Mouse (Mus musculus): ENCODE measurements around the gene Sarnp.
"Not testable (repeated sequence)": the region's sequence is repeated elsewhere in the genome, so short reads cannot be mapped to it uniquely, and the experiment has no call there.

Gene Sarnp

GRCm38 (mm10) chr10:128820217-128820616 is 3.1 kb downstream of the Sarnp start:
- DNase-seq (ENCODE audit: low read depth, low spot score), result no peak

- DNase-seq (ENCODE audit: low read depth, low spot score), result peak; percentile 99
Observed at GRCm38 (mm10) chr10:128821358-128822056, 4.4 kb downstream of the Sarnp start, which contains the start of gene Ormdl2. Gene Ormdl2 (minus strand): TSS chr10:128821645.

DNA sequence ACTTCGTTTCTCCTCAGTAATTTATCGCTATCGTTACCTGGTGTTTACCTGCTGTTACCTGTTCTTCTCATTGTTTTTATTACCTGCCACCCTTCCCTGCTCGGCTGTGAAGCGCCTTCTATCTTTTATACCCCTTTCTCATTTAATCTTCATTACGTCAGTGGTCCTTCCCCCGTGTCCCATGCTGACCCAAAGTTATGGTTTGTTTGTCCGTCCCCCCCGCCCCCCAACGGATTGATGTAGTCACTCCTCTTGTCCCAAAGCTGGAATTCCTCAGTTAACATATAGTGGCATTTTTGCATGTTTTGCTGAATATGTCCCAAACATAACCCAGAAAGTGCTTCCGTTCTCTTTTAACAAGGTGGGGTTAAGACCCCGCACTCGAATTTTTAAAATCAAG is 5.0 kb downstream of the Sarnp start:
- DNase-seq (ENCODE audit: low read depth, low spot score), result peak; percentile 22

DNA sequence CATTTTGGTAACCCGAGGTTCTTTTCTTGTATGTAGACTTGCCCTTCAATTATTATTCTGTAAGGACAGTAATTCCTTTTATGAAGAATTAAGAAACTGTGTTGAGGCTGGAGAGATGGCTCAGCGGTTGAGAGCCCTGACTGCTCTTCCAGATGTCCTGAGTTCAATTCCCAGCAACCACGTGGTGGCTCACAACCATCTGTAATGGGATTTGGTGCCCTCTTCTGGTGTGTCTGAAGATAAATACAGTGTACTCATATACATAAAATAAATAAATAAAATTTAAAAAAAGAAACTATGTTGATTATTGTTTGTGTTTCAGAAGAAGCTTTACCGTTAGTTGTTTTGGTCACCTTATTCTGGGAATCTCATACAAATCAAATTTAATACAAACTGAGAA is 6.0 kb downstream of the Sarnp start:
- not testable (repeated sequence) for DNase-seq (ENCODE audit: low read depth, low spot score)

DNA sequence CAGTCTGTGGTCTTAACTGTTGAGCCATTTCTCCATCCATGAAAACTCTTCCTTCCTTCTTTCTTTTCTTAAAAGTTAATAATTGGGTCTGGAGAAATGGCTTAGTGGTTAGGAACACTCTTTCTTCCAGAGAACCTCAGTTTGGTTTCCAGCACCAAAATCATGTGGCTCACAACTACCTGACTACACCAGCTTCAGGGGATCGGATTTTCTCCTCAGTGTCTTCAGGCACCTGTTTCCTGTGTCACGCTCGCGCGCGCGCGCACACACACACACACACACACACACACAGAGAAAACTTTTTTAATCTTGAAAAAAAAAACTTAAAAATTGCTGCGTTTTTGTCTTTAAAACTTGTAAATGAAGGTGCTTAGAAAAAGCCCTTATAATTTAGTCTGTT is 6.7 kb downstream of the Sarnp start:
- no peak for DNase-seq (ENCODE audit: low read depth, low spot score)

DNA sequence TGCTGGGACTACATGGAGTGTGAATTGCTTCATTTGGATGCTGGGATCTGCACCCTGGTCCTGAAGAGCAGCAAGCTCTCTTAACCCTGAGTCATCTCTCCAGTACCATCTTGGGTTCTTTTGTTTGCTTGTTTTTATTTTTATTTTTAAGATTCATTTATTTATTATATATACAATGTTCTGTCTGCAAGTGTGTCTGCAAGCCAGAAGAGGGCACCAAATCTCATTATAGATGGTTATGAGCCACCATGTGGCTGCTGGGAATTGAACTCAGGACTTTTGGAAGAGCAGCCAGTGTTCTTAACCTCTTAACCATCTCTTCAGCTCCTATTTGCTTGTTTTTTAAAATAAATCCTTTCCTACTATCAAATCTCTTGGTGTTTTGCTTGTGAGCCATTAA is 20.3 kb downstream of the Sarnp start:
- DNase-seq (ENCODE audit: low read depth, low spot score), result no peak

DNA sequence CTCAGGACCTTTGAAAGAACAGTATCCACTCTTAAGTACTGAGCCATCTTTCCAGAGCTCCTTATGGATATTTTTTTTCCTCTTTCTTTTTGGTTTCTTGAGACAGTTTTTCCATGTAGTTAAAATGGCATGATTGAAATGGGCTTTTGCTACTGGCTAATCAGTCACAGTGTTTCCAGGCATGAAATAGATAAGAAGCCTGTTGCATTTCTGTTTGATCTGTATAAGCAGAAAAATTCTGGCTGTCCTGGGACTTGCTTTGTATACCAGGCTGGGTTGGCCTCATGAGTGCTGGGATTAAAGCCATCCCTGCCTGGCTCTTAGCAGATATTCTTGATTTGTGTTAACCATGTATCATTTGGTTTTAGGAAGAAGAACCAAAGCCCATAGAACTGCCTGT is 22.3 kb downstream of the Sarnp start:
- DNase-seq (ENCODE audit: low read depth, low spot score), result no peak

- DNase-seq (ENCODE audit: low read depth, low spot score), result no peak
Observed at GRCm38 (mm10) chr10:128840612-128841011, 23.5 kb downstream of the Sarnp start.

GRCm38 (mm10) chr10:128843260-128843659 is 26.1 kb downstream of the Sarnp start:
- no peak for DNase-seq (ENCODE audit: low read depth, low spot score)

DNA sequence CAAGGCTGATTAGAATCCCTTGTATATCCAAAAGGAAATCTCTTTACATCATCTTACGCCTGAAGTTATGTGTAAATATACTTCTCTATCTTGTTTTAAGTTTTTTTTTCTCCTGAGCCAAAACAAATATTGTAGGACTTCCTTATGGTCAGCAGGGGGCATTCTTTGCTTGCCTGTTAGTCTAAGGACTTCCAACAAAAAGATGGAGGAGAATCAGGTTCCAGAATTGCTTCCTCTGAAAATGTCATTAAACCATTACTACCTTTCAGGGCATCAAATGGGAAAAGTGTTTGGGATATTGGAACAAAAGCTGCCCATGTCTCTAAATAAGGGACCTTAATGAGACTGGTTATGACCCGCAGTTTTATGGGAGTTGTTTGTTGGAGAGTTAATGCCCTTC is 28.4 kb downstream of the Sarnp start:
- DNase-seq (ENCODE audit: low read depth, low spot score), result peak; percentile 47

DNA sequence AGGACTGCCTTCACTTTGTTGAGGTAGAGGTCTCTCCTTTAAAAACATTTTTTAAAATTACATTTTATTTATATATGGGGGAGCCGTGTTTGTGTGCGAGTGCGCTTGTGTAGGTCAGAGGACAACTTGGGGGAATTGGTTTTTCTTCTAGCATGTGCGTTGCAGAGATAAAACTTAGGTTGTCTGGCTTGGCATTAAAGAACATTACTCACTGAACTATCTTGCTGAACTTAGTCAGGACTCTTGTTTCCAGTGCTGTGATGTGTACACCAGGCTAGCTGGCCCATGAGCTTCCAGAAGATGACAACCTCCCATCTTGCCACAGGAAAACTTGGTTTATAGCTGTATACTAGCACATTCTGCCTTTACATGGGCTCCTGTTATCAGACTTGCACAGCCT is 29.5 kb downstream of the Sarnp start:
- DNase-seq (ENCODE audit: low read depth, low spot score), result no peak

DNA sequence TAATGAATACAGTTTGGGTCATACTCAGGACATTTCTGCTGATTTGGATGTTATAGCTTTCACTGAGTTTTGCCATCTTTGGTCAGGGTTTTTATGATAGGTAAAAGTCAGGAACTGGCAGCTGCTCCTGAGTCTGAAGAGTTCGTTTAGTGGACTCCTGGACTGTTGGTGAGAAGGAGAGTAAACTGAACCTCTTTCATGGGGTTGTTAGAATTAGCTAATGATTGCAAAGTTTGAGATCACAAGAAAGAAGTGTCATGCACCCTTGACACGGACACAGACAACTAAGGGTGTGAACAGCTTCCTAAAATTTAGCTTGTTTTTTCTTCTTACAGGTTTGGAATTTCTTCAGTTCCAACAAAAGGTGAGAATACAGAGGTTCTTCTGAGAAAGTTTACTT is 31.3 kb downstream of the Sarnp start:
- DNase-seq (ENCODE audit: low read depth, low spot score), result no peak

- no peak for DNase-seq (ENCODE audit: low read depth, low spot score)
Observed at GRCm38 (mm10) chr10:128850339-128850738, 33.2 kb downstream of the Sarnp start.

DNA sequence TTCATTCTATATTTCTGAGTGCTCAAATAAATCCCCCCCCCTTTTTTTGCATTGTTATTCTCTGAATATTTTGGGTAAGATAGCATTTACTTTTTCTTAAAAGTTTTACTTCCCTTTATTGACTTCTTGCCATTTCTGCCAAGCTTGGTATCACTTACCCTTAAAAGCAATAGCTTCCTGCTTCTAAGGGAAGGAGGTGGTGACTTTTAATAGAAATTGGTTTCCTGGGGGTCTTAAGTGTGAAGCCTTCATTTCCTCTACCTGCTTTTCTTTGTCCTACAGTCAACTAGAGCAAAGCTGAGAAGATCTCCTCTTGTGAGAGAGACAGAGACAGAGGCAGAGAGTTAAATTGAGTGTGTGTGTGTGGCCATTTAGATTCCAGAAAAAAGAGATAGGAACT is 44.0 kb downstream of the Sarnp start:
- no peak for DNase-seq (ENCODE audit: low read depth, low spot score)

GRCm38 (mm10) chr10:128866042-128866441 is 48.9 kb downstream of the Sarnp start:
- no peak for DNase-seq (ENCODE audit: low read depth, low spot score)

GRCm38 (mm10) chr10:128866518-128866917 is 49.4 kb downstream of the Sarnp start:
- no peak for DNase-seq (ENCODE audit: low read depth, low spot score)

- no peak for DNase-seq (ENCODE audit: low read depth, low spot score)
Observed at GRCm38 (mm10) chr10:128870341-128870740, 53.2 kb downstream of the Sarnp start.

DNA sequence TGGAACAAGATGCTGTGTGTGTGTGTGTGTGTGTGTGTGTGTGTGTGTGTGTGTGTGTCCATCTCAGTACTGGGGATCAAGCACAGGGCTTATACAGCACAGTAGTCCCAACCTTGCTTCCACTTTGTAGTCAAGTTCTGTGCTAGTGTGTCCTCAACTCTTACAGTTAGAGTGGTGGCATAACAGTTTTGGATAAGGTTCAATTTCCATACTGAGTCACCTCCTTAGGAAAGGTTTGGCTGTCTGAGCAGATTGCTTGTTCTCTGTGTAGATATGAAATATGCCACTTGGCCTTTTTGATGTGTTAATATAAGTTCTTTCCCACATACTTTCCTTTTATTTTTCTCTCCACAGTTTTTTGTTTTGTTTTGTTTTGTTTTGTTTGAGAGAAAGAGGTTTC is 61.2 kb downstream of the Sarnp start:
- DNase-seq (ENCODE audit: low read depth, low spot score), result no peak

DNA sequence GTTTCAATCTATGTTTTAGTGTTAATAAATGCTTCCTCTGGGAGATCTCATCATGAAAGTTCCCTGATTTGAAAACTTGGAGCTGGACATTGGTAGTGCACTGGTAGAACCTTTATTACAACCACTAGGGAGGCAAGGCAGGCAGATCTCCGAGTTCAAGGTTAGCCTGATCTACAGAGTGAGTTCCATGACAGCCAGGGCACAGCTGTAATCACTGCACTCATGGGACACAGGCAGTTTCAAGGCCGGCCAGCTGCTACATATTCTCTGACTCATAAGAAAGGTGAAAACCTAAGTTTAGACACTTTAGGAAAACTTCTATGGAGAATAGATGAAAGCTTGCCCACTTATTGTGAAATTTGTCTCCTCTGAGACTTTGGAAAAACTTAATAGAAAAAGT is 61.7 kb downstream of the Sarnp start:
- DNase-seq (ENCODE audit: low read depth, low spot score), result no peak

GRCm38 (mm10) chr10:128882067-128882466 is 64.9 kb downstream of the Sarnp start:
- no peak for DNase-seq (ENCODE audit: low read depth, low spot score)

- peak; percentile 84 for DNase-seq (ENCODE audit: low read depth, low spot score)
Observed at GRCm38 (mm10) chr10:128888941-128889827, 72.1 kb downstream of the Sarnp start.

- peak; percentile 12 for DNase-seq (ENCODE audit: low read depth, low spot score)
Observed at GRCm38 (mm10) chr10:128889846-128890245, 72.7 kb downstream of the Sarnp start.

All from mesoderm, embryonic 11.5 days (tissue).